Comparison of ENCODE assay signal across 13 mouse cellular contexts in genomic region chr4:139146760-139147159, GRCm38 (mm10). TPM values are rescaled to one million over a fixed set of nuclear protein-coding genes. Genes with fewer than 3 reads are reported as not detected.
DNase-seq lines count a peak whose midpoint lies in the region; ATAC-seq lines count a peak whose summit lies in the region.
"Had no signal": no experiment of that assay in that cellular context is flagged by ENCODE, and none has a peak within 500 bp of the region (broad histone marks: within the 10 kb centered on the region; RNA-seq: fewer than 3 reads in every experiment).

No protein-coding gene starts in this region.

- DNase-seq in ovary, postnatal 36 days (ENCODE audit: low spot score): peak; percentile 16
- no peak for DNase-seq in ovary, postnatal 10 days (ENCODE audit: low spot score)
- DNase-seq in brain, adult 2 months (ENCODE audit: low read depth, low spot score): peak; percentile 79
- peak; percentile 75 for DNase-seq in heart, adult 8-10 months (ENCODE audit: low spot score)
- DNase-seq in lung, postnatal 36 days: peak; percentile 52
- DNase-seq in embryo, embryonic 10.5 days (ENCODE audit: low spot score): no peak
- DNase-seq in cerebellum, postnatal 14 days: no peak
- DNase-seq: adrenal gland, postnatal 10 days; cerebellum, postnatal 10 days; thymus, postnatal 14 days had no signal

- ATAC-seq in intestine, embryonic 15.5 days: no peak

- no peak overlapping the region for H3K9ac ChIP-seq in intestine, embryonic 15.5 days
- H3K9ac ChIP-seq: hindbrain, embryonic 14.5 days; limb, embryonic 12.5 days had no signal

- H3K27ac ChIP-seq in intestine, embryonic 15.5 days: no peak overlapping the region
- H3K27ac ChIP-seq: hindbrain, embryonic 14.5 days; limb, embryonic 12.5 days had no signal

- H3K4me1 ChIP-seq in intestine, embryonic 15.5 days (replicated peaks): peaks cover 4% of the 10 kb centered on the region; the same call in 1 of the 2 replicates

- no peaks in the 10 kb centered on the region for H3K36me3 ChIP-seq in intestine, embryonic 15.5 days
- H3K36me3 ChIP-seq: limb, embryonic 12.5 days had no signal

- WGBS in intestine, embryonic 15.5 days: 80% methylated on average over 5 of the region's 5 CpGs

- H3K27me3 ChIP-seq in intestine, embryonic 15.5 days (replicated peaks): no peaks in the 10 kb centered on the region
- H3K27me3 ChIP-seq: limb, embryonic 12.5 days had no signal

- H3K4me3 ChIP-seq in intestine, embryonic 15.5 days (replicated peaks): no peak overlapping the region
- H3K4me3 ChIP-seq: limb, embryonic 12.5 days had no signal

- no peak overlapping the region for H3K4me2 ChIP-seq in intestine, embryonic 15.5 days (replicated peaks)
- H3K4me2 ChIP-seq: hindbrain, embryonic 14.5 days; limb, embryonic 12.5 days had no signal

- H3K9me3 ChIP-seq in intestine, embryonic 15.5 days: no peaks in the 10 kb centered on the region

RNA-seq across cellular contexts. Expression of gene Minos1, which starts 15.8 kb away (rescaled TPM):
- total RNA-seq in heart, adult 8-10 months (2022): 100 to 1,000 TPM; 570 to 700 (median 625) TPM
- 640 and 702 TPM in 2 replicates for polyA plus RNA-seq in intestine, embryonic 15.5 days (2015; fragmentation: Nextera tagmentation; extraction: Ambion mirVana)

RNA-seq across cellular contexts. Expression of gene Capzb, which starts 45.9 kb away (rescaled TPM):
- 100 to 1,000 TPM; 354 to 406 (median 379) TPM for total RNA-seq in heart, adult 8-10 months (2022)
- polyA plus RNA-seq in intestine, embryonic 15.5 days (2015; fragmentation: Nextera tagmentation; extraction: Ambion mirVana): 410 and 425 TPM in 2 replicates

RNA-seq across cellular contexts. Expression of gene Nbl1, which starts 54.0 kb away (rescaled TPM):
- total RNA-seq in heart, adult 8-10 months (2022): 10 to 100 TPM; 15.1 to 21.3 (median 19.2) TPM
- polyA plus RNA-seq in intestine, embryonic 15.5 days (2015; fragmentation: Nextera tagmentation; extraction: Ambion mirVana): 49.5 and 49.9 TPM in 2 replicates

Comparison
In these comparisons a context has a peak if more than half of its experiments do, and no peak if none do; other contexts are left out.
1. DNase-seq: peak in ovary, postnatal 36 days (single experiment), brain, adult 2 months (single experiment), heart, adult 8-10 months (single experiment) and lung, postnatal 36 days (single experiment); none in ovary, postnatal 10 days (single experiment), embryo, embryonic 10.5 days (single experiment) and cerebellum, postnatal 14 days (0 of 2).